Mouse (Mus musculus) heart, postnatal 0 days (tissue): ENCODE results near the gene Cdh13. TPM values are rescaled to one million over a fixed set of nuclear protein-coding genes. Genes with fewer than 3 reads are reported as not detected.

Experiments
- ATAC-seq: fragments of 200-750 bp; cut with Nextera tagmentation; 2 replicates; pipeline ENCODE4 v1.8.0; 2017; ENCODE audit warnings: low read depth, moderate number of reproducible peaks, moderate library complexity; ENCODE audit not compliant: insufficient read depth
- DNase-seq: peaks from one replicate; pipeline ENCODE4 v3.0.0-alpha.2; 2016; ENCODE audit warnings: low spot score
- H3K27ac ChIP-seq: fragments of 300-500 bp; sonication (generic); 2 replicates; pipeline ENCODE4 v1.5.1; 2014; ENCODE audit warnings: low read depth, mild to moderate bottlenecking
- H3K27me3 ChIP-seq: fragments of 300-500 bp; sonication (generic); 2 replicates; pipeline ENCODE4 v1.6.1; 2014; ENCODE audit warnings: low read length, mixed read lengths; ENCODE audit not compliant: control insufficient read depth, insufficient read depth
- H3K36me3 ChIP-seq: fragments of 300-500 bp; sonication (generic); replicated peaks from 2 replicates; pipeline ENCODE4 v1.6.1; 2014; ENCODE audit warnings: low read length, mixed read lengths; ENCODE audit not compliant: control insufficient read depth, insufficient read depth
- H3K4me1 ChIP-seq: fragments of 300-500 bp; sonication (generic); 2 replicates; pipeline ENCODE4 v1.6.1; 2014; ENCODE audit warnings: antibody characterized with exemption; ENCODE audit not compliant: control insufficient read depth, insufficient read depth
- H3K4me2 ChIP-seq: fragments of 300-500 bp; sonication (generic); 2 replicates; pipeline ENCODE4 v1.6.1; 2014; ENCODE audit warnings: low read depth, mild to moderate bottlenecking, low read length, moderate library complexity
- H3K4me3 ChIP-seq: fragments of 300-500 bp; sonication (generic); 2 replicates; pipeline ENCODE4 v1.5.1; 2014; ENCODE audit warnings: low read depth, low read length
- H3K9ac ChIP-seq: fragments of 300-500 bp; sonication (generic); replicated peaks from 2 replicates; pipeline ENCODE4 v1.6.1; 2014; ENCODE audit warnings: low read depth, low read length, mixed read lengths
- H3K9me3 ChIP-seq: fragments of 300-500 bp; sonication (generic); replicated peaks from 2 replicates; pipeline ENCODE4 v1.6.1; 2016; ENCODE audit warnings: low read length; ENCODE audit not compliant: control insufficient read depth
- CTCF ChIP-seq: IDR thresholded peaks from 2 replicates; pipeline ENCODE4 v1.5.1; 2016; ENCODE audit warnings: antibody characterized with exemption, control low read depth, low read depth
- EP300 ChIP-seq: IDR thresholded peaks from 2 replicates; pipeline ENCODE4 v1.6.1; 2016; ENCODE audit warnings: antibody characterized with exemption, low read depth
- WGBS: fragments of 180-500 bp; shearing (Covaris S2); extraction: QIAGEN DNeasy Blood & Tissue Kit; methylation state at CpG from one replicate; pipeline ENCODE4 v1.1.7; 2014; 5-methylcytosine and 5-hydroxymethylcytosine counted together
- polyA plus RNA-seq: library from polyadenylated mRNA; unstranded; fragments of >200 nt; fragmentation: Nextera tagmentation; extraction: Ambion mirVana; gene quantifications from 2 replicates; pipeline ENCODE4 v1.2.1, GENCODE M21; 2015
- total RNA-seq: library from RNA; depleted of rRNA; stranded (reverse); fragments of >200 nt; gene quantifications from 2 replicates; pipeline ENCODE4 v1.2.3, GENCODE M21; 2014; ENCODE audit warnings: low replicate concordance

Cdh13 gene
- total and polyA plus RNA-seq, 2 experiments from 2014 or later, result 109 to 136 TPM

DNA sequence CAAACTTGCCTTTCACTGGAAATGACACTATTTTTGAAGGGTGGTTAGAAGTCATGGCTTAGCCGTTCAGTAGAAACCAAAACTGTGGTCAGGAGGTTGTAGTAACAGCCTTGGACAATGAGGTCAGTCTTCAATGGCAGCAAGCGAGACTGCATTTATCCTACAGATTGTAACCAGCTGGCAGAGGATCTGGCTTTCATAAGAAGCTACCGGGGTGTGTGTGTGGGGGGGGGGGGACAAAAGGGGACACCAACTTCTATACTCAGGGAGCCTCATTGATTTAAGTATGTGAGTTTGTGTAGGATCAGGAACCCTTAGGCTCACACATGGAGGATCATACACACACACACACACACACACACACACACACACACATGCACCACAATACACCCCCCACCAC lies 25.6 kb downstream of the Cdh13 start:
- Histone ChIP-seq H3K27ac (no peak overlapping the region), H3K36me3 (no peaks in the 10 kb centered on the region), H3K4me2 (no peak overlapping the region), H3K4me1 (no peaks in the 10 kb centered on the region), H3K4me3 (no peak overlapping the region), H3K27me3 (no peaks in the 10 kb centered on the region), H3K9ac (no peak overlapping the region), H3K9me3 (no peaks in the 10 kb centered on the region)
- DNase-seq (no peak), ATAC-seq (no peak)
- 49% methylated on average over 3 of the region's 3 CpGs for WGBS
- TF ChIP-seq EP300 (no peak), CTCF (no peak)

DNA sequence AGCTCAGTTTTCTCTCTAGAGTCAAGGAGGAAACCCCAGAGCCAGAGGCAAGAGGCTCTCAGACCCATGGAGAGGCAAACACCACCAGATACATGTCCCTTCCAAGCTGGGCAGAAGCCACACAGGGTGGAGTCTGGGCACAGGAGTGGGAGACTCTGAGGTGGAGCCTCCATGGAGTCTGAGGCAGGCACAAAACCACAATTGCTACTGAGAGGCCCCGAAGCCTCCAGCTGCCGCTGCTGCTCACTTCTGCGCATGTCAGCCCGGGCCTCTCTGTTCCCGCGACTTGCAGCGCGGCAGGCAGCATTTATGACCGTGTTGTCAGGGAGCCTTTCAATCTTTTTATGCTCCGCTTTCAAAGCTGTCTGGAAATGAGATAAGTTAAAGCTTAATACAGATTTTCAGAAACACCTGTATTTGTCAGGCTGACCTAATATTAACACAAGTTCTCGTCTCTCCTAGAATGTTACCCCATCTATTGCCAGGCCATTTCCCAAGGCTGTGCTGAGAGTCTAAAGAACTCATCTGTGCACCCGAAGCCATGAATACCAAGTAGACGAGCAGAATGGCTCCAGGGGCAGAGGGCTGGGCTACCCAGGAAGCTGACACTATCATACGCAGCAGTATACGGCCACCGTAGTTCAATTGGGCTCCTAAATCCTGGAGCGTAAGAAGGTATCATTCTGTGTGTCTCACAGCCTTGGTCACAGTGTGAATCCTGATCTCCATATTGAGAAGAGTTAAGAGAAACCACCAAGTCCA lies 30.1 kb downstream of the Cdh13 start:
- no peak for DNase-seq
- Histone ChIP-seq H3K4me1 (peaks cover 6% of the 10 kb centered on the region; the same call in 1 of the 2 replicates), H3K36me3 (no peaks in the 10 kb centered on the region), H3K9me3 (no peaks in the 10 kb centered on the region), H3K27me3 (no peaks in the 10 kb centered on the region), H3K4me3 (no peak overlapping the region), H3K27ac (no peak overlapping the region), H3K4me2 (no peak overlapping the region), H3K9ac (no peak overlapping the region)
- no peak for ATAC-seq
- WGBS, result 89% methylated on average over 17 of the region's 17 CpGs
- TF ChIP-seq CTCF, result no peak
- TF ChIP-seq EP300, result no peak

DNA sequence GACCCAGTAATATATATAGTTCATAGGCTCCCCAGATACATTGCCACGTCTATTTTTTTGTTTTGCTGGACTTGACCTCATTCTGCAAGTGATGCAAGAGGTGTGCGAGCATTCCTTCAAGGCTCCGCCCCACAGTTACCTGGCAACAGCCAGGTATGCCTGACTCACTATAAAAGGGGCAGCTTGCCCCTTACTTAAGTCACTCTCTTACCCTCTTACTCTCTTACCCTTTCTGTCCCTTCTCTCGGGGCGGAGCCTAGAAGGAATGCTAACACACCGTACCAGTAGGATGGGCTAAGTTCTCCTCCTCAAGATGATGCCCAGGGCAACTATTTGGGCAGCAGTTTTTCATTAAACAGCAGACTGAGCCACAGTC lies 30.6 kb downstream of the Cdh13 start:
- no peak overlapping the region for H3K4me2 ChIP-seq
- no peak for DNase-seq
- no peak overlapping the region for H3K27ac ChIP-seq
- H3K9ac ChIP-seq, result no peak overlapping the region
- no peak overlapping the region for H3K4me3 ChIP-seq
- peaks cover 6% of the 10 kb centered on the region; the same call in 1 of the 2 replicates for H3K4me1 ChIP-seq
- 83% methylated on average over 6 of the region's 6 CpGs for WGBS
- no peaks in the 10 kb centered on the region for H3K27me3 ChIP-seq
- TF ChIP-seq CTCF (no peak), EP300 (no peak)
- ATAC-seq, result no peak
- no peaks in the 10 kb centered on the region for H3K36me3 ChIP-seq
- H3K9me3 ChIP-seq, result no peaks in the 10 kb centered on the region

DNA sequence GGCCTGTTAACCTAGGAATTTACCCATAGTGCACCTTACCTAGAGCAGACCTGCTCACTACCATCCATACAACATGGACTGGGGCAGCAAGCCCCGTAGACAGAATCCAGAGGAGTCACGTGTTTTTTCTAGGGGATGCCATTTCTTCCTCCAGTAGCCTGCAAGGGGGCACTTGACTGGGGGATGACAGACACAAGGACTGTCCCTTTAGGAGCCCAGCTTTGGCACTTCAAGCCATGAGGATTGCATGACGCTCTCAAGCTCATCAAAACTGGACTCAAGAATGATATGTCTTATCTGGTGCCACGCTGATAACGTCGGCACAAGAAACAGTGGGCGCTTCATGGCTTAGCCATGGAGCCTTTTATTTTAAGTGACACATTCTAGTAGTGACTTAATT lies 31.4 kb downstream of the Cdh13 start:
- ATAC-seq (no peak), DNase-seq (no peak)
- Histone ChIP-seq H3K9me3 (no peaks in the 10 kb centered on the region), H3K27ac (no peak overlapping the region), H3K36me3 (no peaks in the 10 kb centered on the region), H3K9ac (no peak overlapping the region), H3K27me3 (no peaks in the 10 kb centered on the region), H3K4me3 (no peak overlapping the region), H3K4me1 (peaks cover 6% of the 10 kb centered on the region; the same call in 1 of the 2 replicates), H3K4me2 (no peak overlapping the region)
- 34% methylated on average over 7 of the region's 7 CpGs for WGBS
- TF ChIP-seq EP300 (no peak), CTCF (no peak)

DNA sequence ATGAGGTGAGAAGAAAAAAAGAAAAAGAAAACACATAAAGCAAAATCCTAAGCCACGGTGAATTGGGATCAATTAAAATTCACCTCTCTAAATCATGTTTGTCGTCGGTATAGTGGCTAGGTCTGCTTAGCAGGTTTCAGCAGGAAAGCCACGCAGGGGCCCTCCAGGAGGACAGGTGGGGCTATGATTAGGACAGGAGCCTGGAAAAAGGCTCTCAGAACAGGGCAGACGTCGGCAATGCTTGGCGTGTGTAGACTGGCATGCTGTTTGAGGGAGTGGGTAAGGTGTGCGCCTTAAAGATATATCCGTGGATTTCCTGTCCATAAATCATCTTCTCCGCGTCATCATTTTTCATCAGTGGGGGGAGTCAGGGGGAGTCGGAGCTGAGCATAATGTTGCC lies 32.9 kb downstream of the Cdh13 start:
- no peak for DNase-seq
- Histone ChIP-seq H3K27me3 (no peaks in the 10 kb centered on the region), H3K4me3 (no peak overlapping the region), H3K9ac (no peak overlapping the region), H3K36me3 (no peaks in the 10 kb centered on the region), H3K4me2 (no peak overlapping the region), H3K27ac (no peak overlapping the region), H3K9me3 (no peaks in the 10 kb centered on the region), H3K4me1 (peaks cover 6% of the 10 kb centered on the region; the same call in 1 of the 2 replicates)
- no peak for ATAC-seq
- 88% methylated on average over 12 of the region's 12 CpGs for WGBS
- TF ChIP-seq CTCF (no peak), EP300 (no peak)

DNA sequence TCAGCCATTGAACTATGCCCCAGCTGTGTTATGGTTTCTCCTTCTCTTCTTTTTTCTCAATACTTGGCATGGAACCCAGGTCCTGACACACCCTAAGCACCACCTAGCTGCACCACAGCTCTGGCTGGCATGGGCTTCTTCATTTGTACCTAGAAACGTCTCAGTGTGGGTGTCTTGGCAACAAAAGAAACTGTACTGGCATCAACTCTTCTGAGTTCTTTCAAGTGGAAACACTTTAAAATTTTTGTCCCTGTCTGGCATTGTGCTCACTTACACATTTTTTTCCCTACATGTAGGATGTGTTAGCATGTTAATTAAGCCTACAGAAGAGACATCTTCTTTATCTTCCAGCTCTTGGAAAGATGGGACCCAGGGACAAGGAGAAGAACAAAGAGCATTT lies 37.0 kb downstream of the Cdh13 start:
- 75% methylated on average over 1 of the region's 1 CpGs for WGBS
- TF ChIP-seq CTCF, result no peak
- no peak for TF ChIP-seq EP300

More for the DNA sequence above, 37.0 kb downstream of the Cdh13 start:
- no peak for DNase-seq
- H3K27me3 ChIP-seq, result no peaks in the 10 kb centered on the region
- no peaks in the 10 kb centered on the region for H3K9me3 ChIP-seq
- ATAC-seq, result no peak
- no peak overlapping the region for H3K4me2 ChIP-seq
- H3K4me3 ChIP-seq, result no peak overlapping the region
- no peaks in the 10 kb centered on the region for H3K36me3 ChIP-seq
- no peak overlapping the region for H3K9ac ChIP-seq
- H3K4me1 ChIP-seq, result no peaks in the 10 kb centered on the region
- no peak overlapping the region for H3K27ac ChIP-seq
